In genomic region chr6:118478957-118479708, GRCm38 (mm10) we compare ENCODE assay signal across 8 mouse cellular contexts. TPM values are rescaled to one million over a fixed set of nuclear protein-coding genes. Genes with fewer than 3 reads are reported as not detected.
DNase-seq lines count a peak whose midpoint lies in the region; ATAC-seq lines count a peak whose summit lies in the region.

Zfp9 (minus strand) TSS chr6:118479320.

- peak; percentile 94 for DNase-seq in Muller cell, postnatal 12 days (ENCODE audit: inconsistent ontology term)
- peak; percentile 83 for DNase-seq in cerebellum, adult 8-10 months
- DNase-seq in frontal cortex, adult 2 months (ENCODE audit: extremely low spot score in 1 of 2, low spot score in 1 of 2): peak; percentile 78 to 83
- DNase-seq in hindbrain, embryonic 10.5 days (ENCODE audit: low spot score): peak; percentile 80
- peak; percentile 77 to 85 for DNase-seq in layer of hippocampus, postnatal 10 days (ENCODE audit: low spot score in 2 of 2)
- peak; percentile 78 for DNase-seq in retina, embryonic 14.5 days (ENCODE audit: low spot score)
- peak; percentile 85 for DNase-seq in urinary bladder, postnatal 14 days (ENCODE audit: low spot score)

- peak within 1 kb of the TSS; percentile 82 for H3K9ac ChIP-seq in lung, embryonic 16.5 days (ENCODE audit: low read length)

- peak within 1 kb of the TSS; percentile 84 for H3K4me2 ChIP-seq in lung, embryonic 16.5 days (ENCODE audit: low read depth, low read length)

- H3K27ac ChIP-seq in hindbrain, embryonic 10.5 days: peak within 1 kb of the TSS; percentile 92
- H3K27ac ChIP-seq in lung, embryonic 16.5 days (ENCODE audit: low read length): peak within 1 kb of the TSS; percentile 88

- peak within 1 kb of the TSS; percentile 65 for H3K4me3 ChIP-seq in hindbrain, embryonic 10.5 days
- H3K4me3 ChIP-seq in lung, embryonic 16.5 days (ENCODE audit: low read length): peak within 1 kb of the TSS; percentile 72

- no peaks in the 10 kb centered on the region for H3K9me3 ChIP-seq in hindbrain, embryonic 10.5 days
- no peaks in the 10 kb centered on the region for H3K9me3 ChIP-seq in lung, embryonic 16.5 days (ENCODE audit: control insufficient read depth, low read length)

- H3K27me3 ChIP-seq in hindbrain, embryonic 10.5 days (ENCODE audit: insufficient read depth, poor library complexity, severe bottlenecking): peaks cover 75% of the 10 kb centered on the region
- no peaks in the 10 kb centered on the region for H3K27me3 ChIP-seq in lung, embryonic 16.5 days (ENCODE audit: control insufficient read depth, insufficient read depth, low read depth, low read length)

- H3K36me3 ChIP-seq in hindbrain, embryonic 10.5 days: peaks cover 14% of the 10 kb centered on the region
- H3K36me3 ChIP-seq in lung, embryonic 16.5 days (ENCODE audit: control insufficient read depth, insufficient read depth, low read length): 0 out of 2 replicates have a peak, but pooled peaks cover 5% of the 10 kb centered on the region

- peak; percentile 96 for ATAC-seq in lung, embryonic 16.5 days (ENCODE audit: low read depth)

- WGBS in hindbrain, embryonic 10.5 days: under 1% methylated on average over 51 of the region's 57 CpGs
- under 1% methylated on average over 42 of the region's 57 CpGs for WGBS in lung, embryonic 16.5 days

- peaks cover 31% of the 10 kb centered on the region for H3K4me1 ChIP-seq in hindbrain, embryonic 10.5 days (replicated peaks)
- peaks cover 6% of the 10 kb centered on the region for H3K4me1 ChIP-seq in lung, embryonic 16.5 days (replicated peaks; ENCODE audit: control insufficient read depth, insufficient read depth, low read length)

RNA-seq across cellular contexts. Expression of gene Zfp9, which starts in this region (rescaled TPM):
- 13.9 and 15.4 TPM in 2 replicates for polyA plus RNA-seq in frontal cortex, adult 2 months (2012; rRNA removed)
- polyA plus RNA-seq in hindbrain, embryonic 10.5 days (2016; fragmentation: Nextera tagmentation; extraction: Ambion mirVana): 7.4 TPM in 2 replicates
- 10 to 100 TPM; 17.4 TPM for total RNA-seq in layer of hippocampus, postnatal 10 days (2021)
- polyA plus RNA-seq in lung, embryonic 16.5 days (2015; fragmentation: Nextera tagmentation; extraction: Ambion mirVana): 9.0 and 9.6 TPM in 2 replicates

Comparison
In these comparisons a context has a peak if more than half of its experiments do, and no peak if none do; other contexts are left out.
1. Peak in every context shown above with its lines: DNase-seq, ATAC-seq, H3K4me3 ChIP-seq and H3K27ac ChIP-seq.